Mouse (Mus musculus) layer of hippocampus, postnatal 10 days (tissue): ENCODE measurements at regions not wholly inside any gene's neighbourhood (a gene's known extent, or its start where the extent isn't known, plus 50 kb on each side); places are given as distances from the start of the nearest gene placed in this dataset.

Experiments
- DNase-seq, 2 experiments: peaks; one replicate each; pipeline ENCODE4 v3.0.0; 2021; ENCODE audit warnings: low spot score in 2 of 2

DNA sequence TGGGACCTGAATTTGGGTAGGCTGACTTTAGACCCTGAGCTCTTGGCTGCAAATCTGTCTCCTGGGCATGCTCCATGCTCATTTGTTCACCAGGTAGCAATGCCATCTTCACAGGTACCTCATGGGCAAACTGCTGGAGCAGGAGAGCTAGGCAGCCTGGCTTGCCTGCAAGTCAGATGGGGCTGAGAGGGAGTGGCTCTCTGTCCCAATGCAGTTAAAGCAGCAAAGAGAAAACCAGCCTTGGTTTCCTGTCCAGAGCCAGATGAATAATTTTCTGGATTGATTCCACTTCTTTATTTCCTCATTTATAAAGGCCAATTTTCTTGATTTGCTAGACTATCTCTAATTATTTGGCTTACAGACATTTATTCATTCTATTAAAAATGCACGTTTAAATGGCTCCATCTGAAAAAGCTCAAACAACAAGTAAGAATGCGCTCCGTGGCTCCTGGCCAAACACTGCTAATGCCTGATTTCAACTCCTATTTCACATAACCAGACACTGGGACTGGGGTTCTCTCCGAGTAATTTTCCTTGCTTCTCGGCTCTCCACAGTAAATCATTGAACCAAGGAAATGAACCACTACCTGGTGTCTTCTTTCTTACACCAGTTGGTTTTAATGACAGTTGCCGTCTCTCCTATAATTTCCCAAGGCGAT is 60.5 kb downstream of the Rsl24d1 start:
- peak in 1 of 2 experiments; percentile 34 for DNase-seq

DNA sequence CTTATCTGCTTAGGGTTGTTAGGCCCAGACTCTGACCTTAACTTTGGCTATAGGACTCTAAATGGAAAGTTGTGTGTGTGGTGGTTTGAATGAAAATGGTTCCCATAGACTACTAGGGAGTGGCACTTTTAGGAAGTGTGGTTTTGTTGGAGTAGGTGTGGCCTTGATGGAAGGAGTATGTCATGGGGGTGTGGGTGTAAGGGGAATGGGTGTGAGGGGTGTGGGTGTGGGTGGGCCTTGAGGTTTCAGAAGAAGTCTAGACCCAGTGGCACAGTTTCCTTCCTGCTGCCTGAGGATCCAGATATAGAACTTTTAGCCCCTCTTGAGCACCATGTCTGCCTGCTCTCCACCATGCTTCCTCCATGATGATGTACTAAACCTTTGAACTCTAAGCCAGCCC is 63.4 kb downstream of the Rsl24d1 start:
- no peak for DNase-seq

DNA sequence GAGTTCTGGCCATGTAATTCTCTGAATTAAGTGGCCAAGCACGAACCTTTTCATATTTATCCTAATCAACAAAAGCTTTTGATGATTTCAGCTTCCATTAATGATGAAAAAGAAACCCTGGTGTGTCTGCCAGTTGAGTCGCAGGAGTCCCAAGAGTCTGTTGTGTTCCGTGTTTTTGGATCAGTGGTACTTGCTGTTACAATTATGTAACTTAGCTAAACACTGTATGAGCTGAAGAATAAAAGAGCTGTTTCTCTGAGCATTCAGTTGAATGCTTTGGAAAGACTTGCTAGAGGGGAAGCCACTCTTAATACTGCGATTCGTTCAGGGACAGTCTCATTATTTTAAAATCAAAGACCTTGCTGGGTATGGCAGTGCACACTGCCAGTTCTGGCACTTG is 70.1 kb downstream of the Rsl24d1 start:
- no peak for DNase-seq

DNA sequence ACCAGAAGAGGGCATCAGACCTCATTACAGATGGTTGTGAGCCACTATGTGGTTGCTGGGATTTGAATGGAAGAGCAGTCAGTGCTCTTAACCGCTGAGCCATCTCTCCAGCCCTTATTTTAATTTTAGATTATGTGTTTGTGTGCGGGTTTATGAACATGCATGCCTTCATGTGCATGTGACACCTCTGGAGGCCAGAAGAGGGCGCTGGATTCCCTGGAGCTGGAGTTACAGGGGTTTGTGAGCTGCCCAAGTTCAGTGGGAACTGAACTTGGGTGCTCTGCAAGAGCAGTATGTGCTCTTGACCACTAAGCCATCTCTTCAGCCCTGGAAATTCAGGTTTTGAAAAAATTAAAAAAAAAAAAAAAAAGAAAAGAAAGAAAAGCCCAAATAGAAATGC is 71.7 kb downstream of the Rsl24d1 start:
- DNase-seq = no peak

DNA sequence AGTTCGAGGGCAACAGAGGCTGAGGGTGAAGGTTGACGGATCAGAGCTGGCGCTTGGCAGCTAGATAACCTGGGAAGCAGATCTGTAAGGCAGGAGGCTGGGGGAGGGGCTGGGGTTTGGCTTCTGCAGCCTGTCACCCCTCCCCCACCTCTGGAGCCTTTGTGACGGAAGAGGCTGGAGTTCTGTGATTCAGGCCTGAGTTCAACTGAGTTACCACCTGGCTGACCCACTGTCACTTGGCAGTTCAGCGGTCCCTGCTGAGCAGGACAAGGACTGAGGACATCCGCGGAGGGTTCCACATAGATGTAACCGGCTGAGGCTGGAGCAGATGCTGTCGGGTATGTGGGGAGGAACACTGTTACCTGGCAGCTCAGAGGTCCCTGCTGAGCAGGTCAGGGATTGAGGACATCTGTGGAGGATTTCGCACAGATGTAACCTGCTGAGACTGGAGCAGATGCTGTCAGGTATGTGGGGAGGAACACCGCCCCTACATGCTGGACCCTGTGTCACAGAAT is 79.1 kb downstream of the Rsl24d1 start:
- no peak for DNase-seq

DNA sequence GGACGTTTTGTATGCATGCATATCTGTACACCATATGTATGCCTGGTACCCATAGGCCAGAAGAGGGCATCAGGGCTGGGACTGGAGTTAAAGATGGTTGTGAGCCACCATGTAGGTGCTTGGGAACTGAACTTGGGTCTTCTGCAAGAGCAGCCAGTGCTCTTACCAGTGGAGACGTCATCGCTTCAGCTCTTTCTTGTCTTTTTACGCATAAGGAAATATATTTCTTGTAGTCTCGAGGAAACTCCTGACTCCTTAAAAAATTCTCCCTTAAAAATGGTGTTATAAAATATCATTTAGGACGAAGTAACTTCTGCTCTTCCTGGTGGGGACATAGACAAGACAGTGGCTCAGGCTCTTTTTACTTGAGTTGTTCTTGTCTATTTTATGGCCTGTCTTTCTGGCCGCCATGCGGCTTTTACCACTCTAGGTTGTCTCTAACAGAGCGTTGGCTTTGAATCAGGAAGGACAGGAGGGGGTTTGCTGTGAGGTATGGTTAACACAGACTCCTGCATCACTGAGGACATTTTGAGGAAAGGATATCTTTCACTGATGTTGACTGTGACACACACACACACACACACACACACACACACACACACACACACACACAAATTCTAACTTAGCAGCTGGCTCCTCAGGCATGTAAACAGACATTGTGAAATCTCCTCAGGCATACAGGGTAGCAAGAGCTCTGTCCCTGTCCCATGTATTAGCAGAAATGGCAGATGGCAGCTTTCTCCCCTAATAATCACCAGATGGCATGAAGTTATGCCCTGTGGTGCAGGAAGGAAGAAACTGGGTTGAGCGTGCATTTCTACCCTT is 85.2 kb downstream of the Rsl24d1 start:
- DNase-seq = no peak

DNA sequence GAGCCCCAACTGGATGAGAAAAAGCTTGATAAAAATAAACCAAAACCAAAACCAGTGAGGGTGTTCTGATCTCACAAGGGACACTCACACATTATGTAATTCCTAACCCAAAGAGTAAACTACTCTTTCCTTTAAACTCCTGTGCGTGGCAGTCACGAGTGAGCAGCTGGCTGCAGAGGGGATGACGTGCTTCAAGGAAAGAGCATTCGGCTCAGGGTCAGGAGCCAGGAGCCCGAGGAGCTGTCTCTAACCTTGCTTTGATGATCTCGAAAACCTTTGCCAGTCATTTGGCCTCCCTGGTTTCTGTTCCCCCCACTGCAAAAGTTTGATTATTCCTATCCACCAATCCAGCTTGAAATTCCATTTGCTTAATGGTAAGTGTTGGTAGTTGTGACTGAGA is 109.9 kb downstream of the Rsl24d1 start:
- DNase-seq = no peak

DNA sequence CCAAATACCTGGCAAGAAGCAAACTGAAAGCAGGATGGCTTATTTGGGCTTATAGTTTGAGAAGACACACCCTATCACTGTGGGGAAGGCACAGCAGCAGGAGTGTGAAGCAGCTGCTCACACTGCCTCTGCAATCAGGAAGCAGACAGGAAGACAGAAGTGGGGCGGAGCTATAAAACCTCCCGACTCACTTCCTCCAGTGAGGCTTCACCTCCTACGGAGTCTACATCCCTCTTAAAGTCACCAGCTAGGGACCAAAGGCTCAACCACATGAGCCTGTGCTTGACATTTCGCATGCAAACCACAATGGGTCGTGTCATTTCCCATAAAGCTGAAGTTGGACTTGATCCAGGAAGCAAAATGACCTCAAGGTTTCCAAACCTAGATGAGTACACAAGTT is 127.0 kb downstream of the Rsl24d1 start:
- DNase-seq = no peak

DNA sequence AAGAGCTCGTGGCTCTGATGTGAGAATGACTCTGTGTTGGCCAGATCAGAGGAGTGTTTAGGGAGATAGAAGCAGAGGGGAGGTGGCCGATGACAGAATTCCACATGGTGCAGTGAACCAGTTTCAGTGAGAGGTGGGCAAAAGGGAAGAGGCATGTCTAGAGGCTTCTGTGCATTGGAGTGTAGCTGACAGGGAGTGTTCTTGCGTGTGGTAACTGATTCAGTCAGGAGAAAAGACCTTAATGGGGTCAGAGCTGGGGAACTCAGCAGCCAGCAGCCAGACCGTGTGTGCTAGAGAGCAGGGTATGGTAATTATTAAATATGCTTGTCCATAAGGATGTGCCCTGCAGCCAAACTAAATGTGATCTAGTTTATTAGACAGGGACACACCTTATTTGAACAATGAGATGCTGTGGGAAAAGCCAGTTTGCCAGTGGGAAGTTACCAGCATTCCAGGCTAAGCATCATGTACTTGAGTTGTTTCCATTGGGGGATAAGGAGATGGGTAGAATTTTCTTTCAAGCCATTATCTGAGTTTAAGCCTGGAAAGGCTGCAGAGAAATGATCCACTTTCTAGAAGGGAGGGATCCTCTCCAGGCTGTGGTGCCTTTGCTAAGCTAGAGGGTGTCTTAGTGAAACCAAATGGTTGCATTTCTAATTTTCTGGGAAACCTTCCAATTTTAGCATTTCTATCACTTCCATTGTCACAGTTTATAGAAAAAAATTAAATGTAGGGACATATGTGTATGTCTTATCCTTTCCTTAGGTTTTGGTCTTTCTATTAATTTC is 129.5 kb downstream of the Rsl24d1 start:
- no peak for DNase-seq

DNA sequence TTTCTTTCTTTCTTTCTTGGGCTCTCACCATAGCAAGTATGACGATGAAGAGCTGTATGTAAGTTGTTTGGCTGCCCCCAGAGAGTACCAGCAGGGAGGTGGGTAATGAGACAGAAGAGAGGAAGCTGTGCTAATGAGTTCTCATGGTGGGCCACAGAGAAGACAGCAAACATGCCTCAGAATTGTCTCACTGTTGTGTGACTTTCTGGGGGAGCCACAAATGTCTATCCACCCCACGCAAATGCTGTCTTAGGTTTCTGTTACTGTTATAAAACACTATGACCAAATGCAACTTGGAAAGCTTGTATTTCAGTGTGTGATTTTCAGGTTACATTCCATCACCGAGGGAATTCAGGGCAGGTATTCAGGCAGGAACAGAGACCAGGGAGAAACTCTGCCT is 131.0 kb downstream of the Rsl24d1 start:
- DNase-seq = no peak

DNA sequence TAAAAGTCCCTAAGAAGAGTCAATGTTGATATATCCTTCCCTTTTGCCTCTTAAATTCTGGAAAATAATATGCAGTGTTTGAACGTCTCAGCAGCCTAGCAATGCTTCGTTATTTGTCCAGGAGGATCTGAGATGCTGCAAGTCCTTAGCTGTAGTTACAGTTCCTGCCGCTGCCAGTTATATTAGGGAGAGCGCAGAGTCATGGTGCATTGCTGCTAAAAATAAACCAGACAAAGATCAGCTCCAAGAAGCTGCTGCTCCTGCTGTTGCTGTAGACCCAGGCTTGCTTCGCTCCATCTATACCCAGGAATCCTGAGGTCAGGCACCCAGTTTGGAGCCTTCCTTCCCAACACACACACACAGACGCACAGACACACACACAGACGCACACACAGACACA is 132.3 kb downstream of the Rsl24d1 start:
- DNase-seq = no peak

DNA sequence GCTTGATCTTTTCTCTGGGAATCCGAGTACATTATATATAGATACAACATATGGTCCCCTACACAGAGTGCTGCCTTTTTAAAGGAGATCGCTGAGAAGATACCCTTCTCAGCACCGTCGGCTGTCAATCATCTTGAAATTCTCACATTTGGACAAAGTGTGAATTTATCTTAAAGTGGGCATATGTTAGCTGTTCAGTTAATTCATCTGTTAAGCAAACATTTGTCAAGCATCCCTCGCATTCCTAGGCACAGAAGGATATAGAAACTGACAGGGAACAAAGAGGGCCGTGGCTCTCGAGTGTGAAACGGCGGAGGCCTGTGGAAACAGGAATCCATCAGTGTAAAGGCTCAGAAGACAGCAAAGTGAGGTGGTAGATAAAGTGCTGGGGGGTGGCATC is 144.9 kb downstream of the Rsl24d1 start:
- DNase-seq = no peak

DNA sequence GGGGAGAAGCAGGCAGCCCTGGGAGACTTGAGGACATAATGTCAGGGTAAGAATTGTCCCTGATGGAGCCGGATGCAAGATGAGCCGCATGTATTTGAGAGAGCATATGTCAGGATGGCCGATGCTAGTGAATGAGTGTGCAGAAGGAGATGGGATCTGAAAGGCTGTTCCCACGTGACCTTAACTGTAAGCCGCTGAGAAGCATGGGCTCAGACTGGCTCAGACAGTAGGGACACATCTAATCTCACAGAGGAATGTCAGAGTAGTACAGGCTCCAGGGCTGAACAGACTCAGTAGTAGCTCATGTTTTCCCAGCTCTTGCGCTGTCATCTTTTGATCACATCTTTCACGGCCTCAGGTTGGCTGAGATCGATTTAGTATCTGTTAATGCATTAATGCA is 145.4 kb downstream of the Rsl24d1 start:
- no peak for DNase-seq

DNA sequence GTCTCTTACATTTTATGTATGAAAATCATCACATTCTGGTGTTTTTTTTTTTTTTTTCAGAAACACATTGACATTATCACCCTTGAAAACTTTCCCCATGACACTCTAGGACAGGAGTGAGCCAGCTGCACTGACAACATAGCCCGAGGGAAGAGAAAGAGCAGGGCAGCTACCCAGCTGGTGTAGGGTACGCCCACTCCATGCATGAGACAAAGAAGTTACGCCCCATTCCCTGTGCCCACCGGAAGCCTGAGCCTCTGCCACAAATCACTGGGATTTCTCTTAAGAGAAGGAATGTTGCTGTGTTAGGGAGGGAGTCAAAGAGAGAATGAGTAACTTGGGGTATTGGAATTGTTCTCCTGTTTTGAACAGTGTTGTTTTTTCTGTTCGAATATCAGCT is 149.5 kb downstream of the Rsl24d1 start:
- DNase-seq = peak in 1 of 2 experiments; percentile 8

DNA sequence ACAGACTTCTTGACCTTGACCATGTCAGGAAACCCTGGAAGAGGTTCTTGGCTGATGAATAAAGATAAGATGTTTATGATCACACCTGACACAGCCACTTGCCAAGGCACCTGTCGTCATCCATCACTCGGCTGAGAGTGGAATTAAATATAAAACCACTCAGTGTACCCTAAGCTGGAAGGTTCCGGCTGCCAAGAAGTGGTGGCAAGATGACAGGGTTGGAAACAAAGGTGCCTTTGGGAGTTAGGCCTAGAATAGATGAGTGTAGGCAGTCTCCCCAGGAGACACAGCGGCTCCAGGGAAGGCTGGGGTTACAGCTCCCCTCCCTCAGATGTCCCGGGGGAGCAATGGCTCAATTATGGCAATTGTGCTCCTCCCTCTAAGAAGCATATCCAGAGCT is 157.0 kb downstream of the Rsl24d1 start:
- DNase-seq = no peak

DNA sequence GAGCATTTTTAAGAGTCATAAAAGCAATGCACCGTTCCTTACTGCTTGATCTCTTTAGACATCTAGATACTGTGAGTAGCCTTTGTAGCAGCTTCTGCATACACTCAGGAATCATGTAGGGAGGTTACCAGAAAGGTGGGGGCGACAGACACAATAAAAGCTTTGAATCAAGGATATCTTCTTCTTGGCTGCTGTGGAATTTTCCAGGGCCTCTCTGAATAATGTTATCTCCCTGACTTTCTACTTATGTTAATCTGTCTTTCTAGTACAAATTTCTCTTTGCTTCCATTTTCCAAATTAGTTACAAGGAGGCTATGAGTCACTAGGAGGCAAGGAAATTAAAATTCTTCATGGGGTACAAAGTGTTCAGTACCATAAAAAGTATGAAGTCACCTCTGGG is 159.4 kb downstream of the Rsl24d1 start:
- peak in 1 of 2 experiments; percentile 6 for DNase-seq

DNA sequence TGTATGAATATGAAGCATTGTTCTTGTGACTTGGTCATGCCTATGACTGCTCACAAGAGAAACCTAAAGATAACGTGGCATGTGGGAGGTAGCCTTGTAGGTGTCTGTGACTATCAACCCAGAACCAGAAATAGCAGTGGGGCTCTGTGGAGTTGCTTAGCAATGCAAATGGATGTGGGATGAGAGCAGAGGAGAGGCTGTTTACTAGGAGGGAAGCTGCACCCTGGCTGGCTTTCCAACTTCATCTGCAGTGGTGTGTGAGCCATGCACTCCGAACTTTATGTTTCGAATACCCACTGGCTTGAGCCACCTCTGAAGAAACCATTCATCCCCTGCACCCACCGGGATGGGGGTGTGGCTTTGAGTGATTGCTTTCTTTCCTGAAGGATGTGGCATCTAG is 160.5 kb downstream of the Rsl24d1 start:
- DNase-seq = no peak

DNA sequence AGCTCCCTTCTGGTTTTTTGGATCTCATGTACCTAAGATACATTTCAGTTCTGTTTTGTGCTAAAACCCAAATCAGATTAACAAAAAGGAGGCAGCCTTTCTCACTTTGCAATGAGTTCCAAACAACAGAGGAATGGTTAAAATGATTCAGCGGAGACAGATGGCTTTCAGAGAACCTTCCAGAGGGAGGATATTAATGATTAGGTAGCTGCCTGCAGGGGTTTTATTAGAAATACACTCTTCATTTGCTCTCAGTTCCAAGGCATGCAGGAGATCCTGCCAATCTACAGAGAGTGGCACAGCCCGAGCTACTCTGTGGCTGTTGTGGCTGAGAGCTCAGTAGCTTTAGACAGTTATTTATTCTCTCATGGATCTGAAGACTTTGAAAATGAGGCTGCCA is 162.4 kb downstream of the Rsl24d1 start:
- no peak for DNase-seq

DNA sequence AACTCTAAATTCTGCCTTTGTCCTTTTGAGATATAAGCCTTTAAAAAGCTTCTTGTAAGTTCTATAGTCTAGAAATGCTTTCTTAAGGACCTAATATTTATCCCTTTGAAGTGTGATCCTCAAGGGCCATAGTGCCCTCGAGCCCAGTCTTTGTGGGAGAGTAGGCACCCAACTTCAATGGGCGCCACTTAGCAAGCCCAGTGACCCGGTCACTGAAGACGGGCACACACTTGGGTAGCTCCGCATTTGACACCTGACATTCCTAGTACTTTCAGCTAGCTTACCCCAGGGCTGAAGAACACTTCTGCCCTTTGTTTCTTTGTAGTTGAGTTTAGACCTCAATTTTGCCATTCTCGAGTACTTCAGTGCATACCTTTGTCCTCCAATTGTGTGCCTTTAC is 182.1 kb downstream of the Rsl24d1 start:
- DNase-seq = no peak

DNA sequence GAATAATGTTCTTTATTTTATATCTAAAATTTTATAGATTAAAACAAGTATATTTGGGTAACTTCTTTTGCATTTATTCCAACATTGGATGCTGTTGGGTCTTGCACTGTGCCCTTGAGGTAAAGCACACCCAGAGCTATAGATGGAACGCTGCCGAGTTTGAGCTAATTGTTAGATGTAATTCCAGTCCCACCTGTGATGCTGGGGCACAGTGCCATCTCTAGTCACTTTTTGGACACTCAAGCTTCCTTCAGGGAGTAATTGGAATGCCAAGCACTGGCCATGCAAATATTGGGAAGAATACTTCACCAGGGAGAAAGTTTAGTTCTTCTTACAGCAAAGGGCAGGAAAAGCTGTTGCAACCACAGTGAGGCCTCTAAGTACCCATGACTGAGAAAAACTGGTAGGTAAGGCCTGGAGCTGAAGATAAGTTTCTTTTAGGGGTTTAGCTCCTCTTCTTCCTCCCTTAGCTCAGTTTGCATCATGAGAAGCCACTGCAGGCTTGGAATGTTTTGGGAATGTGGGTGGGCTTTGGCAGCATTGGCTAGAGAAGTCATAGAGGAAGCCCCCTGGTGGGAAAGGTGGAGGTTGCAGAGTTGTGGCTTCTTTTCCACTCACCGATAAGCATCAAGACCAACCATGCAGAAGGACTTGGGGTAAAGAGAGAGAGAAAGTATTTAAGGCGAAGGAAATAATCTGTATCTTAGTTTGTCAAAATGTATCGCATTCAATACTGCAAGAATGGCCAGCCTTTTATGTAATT is 189.1 kb downstream of the Rsl24d1 start:
- DNase-seq = no peak

DNA sequence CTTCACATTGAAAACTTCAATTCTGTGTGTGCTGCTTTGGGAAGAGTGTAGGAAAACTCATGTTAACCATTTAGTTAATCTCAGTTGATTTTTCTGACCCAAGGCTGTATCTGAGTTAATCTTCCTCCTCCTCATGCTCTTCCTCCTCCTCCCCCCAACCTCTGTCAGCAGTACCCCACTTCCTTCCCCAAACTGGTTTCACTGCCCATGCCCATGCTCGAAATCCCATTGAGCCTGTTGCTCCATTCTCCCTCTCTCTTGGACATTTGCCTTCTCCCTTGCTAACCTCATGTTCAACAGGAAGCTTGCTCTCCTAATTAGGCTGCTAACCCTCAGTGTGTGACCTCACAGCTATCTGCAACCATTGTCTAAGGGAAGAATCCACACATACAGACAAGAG is 203.8 kb downstream of the Rsl24d1 start:
- no peak for DNase-seq
